Mouse (Mus musculus) activated CD4-positive, CD25-positive, alpha-beta regulatory T cell, adult 4 months (primary cell): Measurements from ENCODE around the gene Phactr1. TPM values are rescaled to one million over a fixed set of nuclear protein-coding genes. Genes with fewer than 3 reads are reported as not detected.

Source experiments
- ATAC-seq: one replicate; pipeline ENCODE4 v1.8.0; 2017
- polyA plus RNA-seq, 2 experiments: library from polyadenylated mRNA; unstranded; fragments of 100-300 nt; shearing (Covaris generic); gene quantifications; one replicate each; pipeline ENCODE4 v1.2.1; 2017

Gene Phactr1
- polyA plus RNA-seq, 2 experiments from 2014 or later, result 0.24 TPM; not detected in 1

DNA sequence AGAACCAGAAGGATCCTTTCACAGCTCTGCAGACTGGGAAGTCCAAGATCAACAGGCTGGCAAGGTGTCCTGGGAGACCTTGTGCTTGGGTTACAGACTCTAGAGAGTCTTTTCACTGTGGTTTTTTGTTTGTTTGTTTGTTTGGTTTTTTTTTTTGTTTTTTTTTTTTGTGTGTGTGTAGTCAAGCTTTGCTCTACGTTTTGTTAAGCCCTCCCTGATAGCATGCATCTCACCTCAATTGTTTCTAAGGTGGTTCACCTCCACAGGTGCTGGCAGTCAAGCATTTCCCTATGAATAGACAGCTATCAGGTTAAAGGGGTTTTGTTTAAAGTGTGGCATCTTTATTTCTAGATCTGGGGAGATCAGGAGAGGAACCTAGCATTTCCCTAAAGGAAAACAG lies 191.7 kb downstream of the Phactr1 start:
- no peak for ATAC-seq

DNA sequence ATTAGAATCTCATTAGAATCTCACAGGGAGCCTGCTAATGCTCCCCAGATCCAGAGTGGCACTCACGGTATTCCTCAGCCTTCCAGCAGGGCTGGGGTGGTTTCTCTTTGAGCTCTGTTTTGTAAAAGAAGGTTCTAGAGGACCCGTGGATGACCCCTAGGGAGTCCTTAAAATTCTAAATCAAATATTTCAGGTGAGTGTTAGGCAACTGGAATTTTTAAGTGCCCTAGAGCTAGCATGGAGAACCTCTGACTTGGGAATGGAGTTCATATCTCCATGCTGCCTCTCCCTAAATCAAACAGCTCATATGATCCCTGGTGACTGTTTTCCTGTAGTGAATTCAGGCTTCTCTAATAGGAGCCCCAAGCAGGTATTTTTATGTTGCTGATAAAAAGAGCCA lies 197.9 kb downstream of the Phactr1 start:
- ATAC-seq, result no peak

DNA sequence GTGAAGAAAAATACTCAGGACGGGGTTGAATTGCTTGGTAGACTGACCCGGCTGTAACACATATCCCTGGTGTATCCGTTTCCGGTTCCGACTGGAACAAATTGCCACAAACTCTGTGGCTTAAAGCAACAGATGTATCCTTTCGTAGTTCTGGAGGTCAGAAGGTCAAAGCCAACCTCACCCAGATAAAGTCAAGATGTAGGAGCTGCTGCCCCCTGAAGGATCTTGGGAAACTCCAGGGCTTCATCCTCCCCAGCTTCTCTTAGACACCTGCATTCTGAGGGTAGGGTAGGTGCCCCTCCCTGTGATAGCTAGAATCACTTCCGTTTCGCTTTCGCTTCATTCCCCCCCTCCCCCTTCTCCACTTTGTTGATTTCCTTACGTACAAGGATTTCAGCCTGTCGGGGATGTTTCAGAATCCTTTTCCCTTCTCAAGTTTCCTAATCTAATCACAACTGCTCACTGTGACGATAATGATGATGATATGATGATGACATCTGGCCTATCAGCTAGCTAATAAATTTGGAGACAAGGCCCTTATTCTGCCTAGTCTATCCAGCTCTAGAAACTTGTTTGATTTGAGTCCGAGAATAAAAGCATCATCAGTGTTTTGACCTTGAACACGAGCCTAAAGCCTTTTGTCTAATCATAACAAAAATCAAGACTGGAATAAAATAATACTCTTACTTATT lies 203.8 kb downstream of the Phactr1 start:
- no peak for ATAC-seq

- ATAC-seq, result no peak
These were observed 204.3 kb downstream of the Phactr1 start for GRCm38 (mm10) chr13:42884725-42885115.

DNA sequence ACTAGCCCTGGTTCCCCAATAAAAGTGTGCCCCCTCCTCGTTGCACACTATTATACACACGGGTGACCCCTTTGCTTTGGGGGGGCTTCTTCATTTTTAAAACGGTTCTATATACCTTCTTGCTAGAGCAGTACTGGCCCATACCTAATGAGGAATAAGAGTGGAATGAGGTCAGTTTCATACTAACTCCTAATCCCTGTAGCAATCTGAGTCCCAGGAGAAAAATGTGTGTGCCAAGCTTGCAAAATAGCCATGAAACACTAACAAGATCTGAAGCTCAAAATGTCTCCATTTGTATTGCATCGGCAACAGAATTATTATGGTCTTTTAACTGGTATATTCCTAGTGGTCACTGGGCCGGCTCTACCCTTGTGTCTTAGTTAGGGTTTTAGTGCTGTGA lies 207.3 kb downstream of the Phactr1 start:
- no peak for ATAC-seq

DNA sequence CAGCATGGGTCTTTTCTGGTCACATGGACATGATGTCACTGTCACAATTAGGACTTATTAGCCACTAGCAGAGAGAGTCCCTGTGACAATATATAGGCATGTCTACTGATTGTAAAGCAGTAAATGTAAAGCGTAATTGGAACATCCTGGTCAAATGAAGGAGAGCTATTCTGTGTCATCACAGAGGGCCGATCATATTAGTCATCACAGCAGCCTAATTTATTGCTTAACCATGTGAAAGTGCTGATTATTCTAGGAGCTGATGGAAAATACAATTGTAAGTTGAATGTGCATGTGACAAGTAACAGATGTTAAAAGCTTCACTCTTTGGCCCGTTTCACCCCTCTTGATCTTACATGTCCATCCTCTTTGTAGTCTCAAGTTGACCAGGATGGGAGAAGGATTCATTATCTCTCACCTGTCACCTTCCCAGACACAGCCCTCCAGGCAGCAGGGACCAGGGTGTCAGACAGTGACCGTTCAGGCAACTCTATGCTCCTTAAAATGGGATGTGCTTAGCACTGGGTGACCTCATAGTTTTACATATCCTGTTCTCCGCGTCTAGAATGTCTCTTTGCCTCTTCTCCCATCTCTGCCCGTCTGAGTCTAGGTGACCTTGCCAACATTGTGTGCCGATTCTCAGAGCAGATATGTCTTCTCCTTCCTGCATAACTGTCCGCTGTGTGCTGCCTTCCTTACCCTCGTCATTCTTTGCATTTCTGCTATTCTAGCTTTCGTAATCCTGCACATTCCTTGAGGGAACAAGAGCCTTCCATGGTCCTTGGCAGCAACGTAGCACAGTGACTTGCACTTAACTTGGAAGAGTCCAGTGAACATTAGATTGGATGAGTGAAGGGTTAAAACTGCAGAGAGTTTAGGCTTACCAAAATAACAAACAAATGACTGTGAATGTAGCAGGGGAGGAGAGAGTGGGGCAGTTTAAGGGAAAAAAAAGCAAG lies 209.4 kb downstream of the Phactr1 start:
- no peak for ATAC-seq

DNA sequence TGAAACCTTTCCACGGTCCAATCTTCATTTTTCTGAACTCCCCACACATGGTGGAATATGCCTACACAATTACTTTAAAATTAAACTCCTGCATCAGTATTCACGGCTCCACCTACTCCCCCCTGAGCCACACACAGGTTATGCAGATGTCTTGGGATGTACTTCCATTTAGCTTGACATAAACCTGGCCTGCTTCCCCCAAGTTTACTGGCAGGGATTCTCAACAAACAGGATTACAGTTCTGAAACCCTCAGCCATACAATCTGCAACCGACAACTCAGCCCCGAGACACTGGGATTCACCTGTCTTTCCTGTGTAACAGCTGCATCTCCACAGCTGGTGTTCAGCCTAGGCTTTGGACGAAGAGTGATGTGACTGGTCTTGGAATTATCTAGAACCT lies 210.2 kb downstream of the Phactr1 start:
- ATAC-seq, result no peak

DNA sequence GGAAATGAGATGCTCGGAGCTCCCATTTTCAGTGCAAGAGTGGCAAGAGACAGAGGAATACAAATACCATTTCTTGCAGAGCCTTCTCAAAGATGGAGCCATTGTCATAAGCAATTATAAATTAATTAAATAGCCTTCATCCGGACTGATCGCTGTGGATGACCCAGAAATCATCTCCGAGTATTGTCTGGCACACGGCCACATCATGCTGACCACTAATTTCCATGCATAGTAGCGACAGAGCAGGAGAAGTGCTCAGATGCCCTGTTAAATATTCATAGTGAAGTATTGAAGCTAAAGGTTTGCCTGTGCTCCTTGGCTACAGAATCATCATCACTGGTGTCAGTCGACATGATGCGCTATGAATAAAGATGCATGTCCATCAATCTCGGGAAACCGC lies 213.6 kb downstream of the Phactr1 start:
- ATAC-seq, result no peak

GRCm38 (mm10) chr13:42894598-42894997 lies 214.2 kb downstream of the Phactr1 start:
- ATAC-seq, result no peak

GRCm38 (mm10) chr13:42895980-42896379 lies 215.6 kb downstream of the Phactr1 start:
- no peak for ATAC-seq

GRCm38 (mm10) chr13:42899611-42900010 lies 219.2 kb downstream of the Phactr1 start:
- no peak for ATAC-seq

GRCm38 (mm10) chr13:42901837-42902236 lies 221.4 kb downstream of the Phactr1 start:
- ATAC-seq, result no peak

- no peak for ATAC-seq
These were observed 222.4 kb downstream of the Phactr1 start for GRCm38 (mm10) chr13:42902859-42903258.

- ATAC-seq, result no peak
These were observed 225.4 kb downstream of the Phactr1 start for GRCm38 (mm10) chr13:42905818-42906217.

DNA sequence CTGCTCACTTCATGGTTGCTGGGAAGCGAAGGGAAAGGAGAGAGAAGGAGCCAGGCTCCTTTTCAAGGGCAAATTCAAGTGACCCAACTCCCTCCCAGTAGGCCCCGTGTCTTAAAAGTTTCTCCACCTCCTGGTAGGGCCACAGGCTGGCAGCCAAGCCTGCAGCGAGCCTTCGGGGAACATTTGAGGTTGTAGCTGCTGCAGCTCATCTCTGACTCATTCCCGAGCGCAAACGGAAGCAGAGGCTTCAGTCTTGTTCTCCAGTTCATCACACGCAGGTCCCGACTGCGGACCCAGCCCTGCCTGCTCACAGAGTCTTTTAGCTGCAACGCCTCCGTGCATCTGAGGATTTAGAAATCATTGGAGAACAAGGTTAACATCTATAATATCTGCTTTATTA lies 226.6 kb downstream of the Phactr1 start:
- ATAC-seq, result no peak

DNA sequence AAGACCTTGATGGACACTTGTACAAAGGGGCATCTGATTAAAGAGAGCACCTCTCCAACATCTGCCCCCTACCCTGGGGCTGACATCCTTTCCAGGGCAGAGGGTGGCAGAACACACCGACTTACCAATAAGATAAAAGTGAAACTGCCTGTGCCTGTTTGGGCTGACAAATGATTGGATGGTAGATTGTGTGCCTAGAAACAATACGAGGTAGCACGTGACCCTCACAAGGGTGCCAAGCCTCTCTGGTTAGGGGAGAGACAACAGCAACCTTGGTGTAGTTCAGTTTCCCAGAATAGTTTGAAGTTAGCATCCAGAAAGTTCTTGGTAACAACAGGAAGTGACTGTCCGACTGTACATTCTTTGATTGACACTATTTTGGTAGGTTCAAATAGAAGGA lies 234.7 kb downstream of the Phactr1 start:
- ATAC-seq, result no peak

DNA sequence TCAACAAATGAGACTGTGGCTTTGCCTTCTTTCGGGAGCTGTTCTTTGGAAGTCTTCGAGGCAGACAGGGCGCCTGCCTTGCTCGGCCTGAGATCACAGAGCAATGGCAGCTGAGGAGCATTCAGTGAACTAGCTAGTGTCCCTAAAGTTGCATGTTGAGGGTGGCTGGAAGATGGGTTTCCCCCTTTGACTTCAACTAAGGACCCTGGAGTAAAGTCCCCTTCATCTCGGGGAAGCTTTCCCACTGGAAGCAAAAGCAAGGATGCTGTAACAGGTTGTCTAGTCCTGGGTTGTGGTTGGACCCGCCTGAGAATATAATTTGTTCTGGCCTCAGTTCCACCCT lies 235.4 kb downstream of the Phactr1 start:
- ATAC-seq, result no peak

GRCm38 (mm10) chr13:42916194-42917033 lies 236.0 kb downstream of the Phactr1 start:
- ATAC-seq, result no peak

GRCm38 (mm10) chr13:42917251-42917650 lies 236.8 kb downstream of the Phactr1 start:
- ATAC-seq, result no peak

GRCm38 (mm10) chr13:42920062-42920461 lies 239.6 kb downstream of the Phactr1 start:
- ATAC-seq, result no peak

GRCm38 (mm10) chr13:42921769-42922450 lies 241.5 kb downstream of the Phactr1 start:
- ATAC-seq, result no peak

DNA sequence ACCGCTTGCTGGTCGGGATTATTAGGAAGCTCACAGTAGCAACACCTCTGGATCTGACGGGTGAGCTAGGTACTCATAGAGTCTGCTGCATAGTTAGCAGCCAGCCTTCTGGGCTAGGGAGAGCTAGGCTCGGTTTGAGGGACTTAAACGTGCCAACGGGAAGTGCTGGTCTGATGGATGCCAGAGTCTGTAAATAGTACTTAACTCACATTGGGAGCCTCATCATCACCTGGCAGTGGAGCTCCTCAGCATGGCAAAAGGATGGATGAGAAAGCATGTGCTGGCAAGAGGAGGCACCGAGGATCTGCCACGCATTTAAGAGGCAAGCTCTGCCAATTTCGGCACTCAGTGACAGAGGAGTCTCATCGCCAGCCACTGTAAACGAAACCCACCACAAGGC lies 247.4 kb downstream of the Phactr1 start:
- ATAC-seq, result no peak
